8 mouse cellular contexts compared by ENCODE assay signal in genomic region chr14:88469361-88469760, GRCm38 (mm10). TPM values are rescaled to one million over a fixed set of nuclear protein-coding genes. Genes with fewer than 3 reads are reported as not detected.
DNase-seq lines count a peak whose midpoint lies in the region; ATAC-seq and TF ChIP-seq lines count a peak whose summit lies in the region.

No protein-coding gene starts in this region.

- H3K4me3 ChIP-seq in liver, postnatal 0 days (ENCODE audit: low read depth, low read length): no peak overlapping the region
- peak overlapping the region; percentile 39 for H3K4me3 ChIP-seq in stomach, postnatal 0 days (ENCODE audit: low read depth, low read length)

- no peak overlapping the region for H3K9ac ChIP-seq in liver, postnatal 0 days (replicated peaks)
- H3K9ac ChIP-seq in stomach, postnatal 0 days (ENCODE audit: low read length): no peak overlapping the region

- H3K27ac ChIP-seq in liver, postnatal 0 days (ENCODE audit: low read depth): no peak overlapping the region
- H3K27ac ChIP-seq in stomach, postnatal 0 days (replicated peaks): no peak overlapping the region

- ATAC-seq in liver, postnatal 0 days: no peak
- peak; percentile 53; the same call in 1 of the 2 replicates for ATAC-seq in stomach, postnatal 0 days (ENCODE audit: low FRiP score, low TSS enrichment)

- 6% methylated on average over 18 of the region's 18 CpGs for WGBS in liver, postnatal 0 days (ENCODE audit: insufficient replicate concordance)
- WGBS in stomach, postnatal 0 days: 2% methylated on average over 18 of the region's 18 CpGs

- no peak for TF ChIP-seq EP300 in liver, postnatal 0 days (IDR thresholded peaks at IDR 0.05; ENCODE audit: low read depth)
- TF ChIP-seq EP300 in stomach, postnatal 0 days (optimal IDR thresholded peaks at IDR 0.05): no peak

- no peak for TF ChIP-seq CTCF in liver, postnatal 0 days (IDR thresholded peaks at IDR 0.05; ENCODE audit: low read depth)
- no peak for TF ChIP-seq CTCF in stomach, postnatal 0 days (IDR thresholded peaks at IDR 0.05; ENCODE audit: low read depth)

- H3K27me3 ChIP-seq in liver, postnatal 0 days (ENCODE audit: insufficient read depth, low read length): 0 out of 2 replicates have a peak, but pooled peaks cover 2% of the 10 kb centered on the region
- H3K27me3 ChIP-seq in stomach, postnatal 0 days (ENCODE audit: control insufficient read depth, insufficient read depth, low read length): no peaks in the 10 kb centered on the region

- H3K4me2 ChIP-seq in liver, postnatal 0 days (ENCODE audit: low read depth, low read length): 0 out of 2 replicates have a peak overlapping the region, but pooled peaks have one; percentile 22
- H3K4me2 ChIP-seq in stomach, postnatal 0 days (replicated peaks; ENCODE audit: low read depth): peak overlapping the region; percentile 64

- no peaks in the 10 kb centered on the region for H3K9me3 ChIP-seq in liver, postnatal 0 days (ENCODE audit: low read length)
- H3K9me3 ChIP-seq in stomach, postnatal 0 days (ENCODE audit: control insufficient read depth, low read length): no peaks in the 10 kb centered on the region

- no peaks in the 10 kb centered on the region for H3K36me3 ChIP-seq in liver, postnatal 0 days (replicated peaks; ENCODE audit: insufficient read depth, low read length)
- H3K36me3 ChIP-seq in stomach, postnatal 0 days (ENCODE audit: control insufficient read depth, insufficient read depth, low read length): no peaks in the 10 kb centered on the region

- peaks cover 2% of the 10 kb centered on the region; the same call in 1 of the 2 replicates for H3K4me1 ChIP-seq in liver, postnatal 0 days (ENCODE audit: insufficient read depth)
- H3K4me1 ChIP-seq in stomach, postnatal 0 days (replicated peaks; ENCODE audit: control insufficient read depth, insufficient read depth): no peaks in the 10 kb centered on the region

- DNase-seq in kidney, postnatal 10 days: peak; percentile 5
- DNase-seq in kidney, adult 18-20 months: no peak
- peak; percentile 37 for DNase-seq in embryo, embryonic 9.5 days (ENCODE audit: extremely low spot score)
- DNase-seq in heart, postnatal 4 days: peak; percentile 19
- no peak for DNase-seq in liver, postnatal 0 days
- DNase-seq in stomach, postnatal 0 days (ENCODE audit: low spot score): no peak
- no peak for DNase-seq in cerebellum, postnatal 36 days
- no peak for DNase-seq in urinary bladder, postnatal 14 days (ENCODE audit: low spot score)

RNA-seq across cellular contexts. Expression of gene Pcdh20, which starts 1.8 kb away (rescaled TPM):
- total RNA-seq in heart, postnatal 4 days (2021): 1 to 10 TPM in 1 of 2 experiments, under 1 TPM in 1; 0.86 to 1.3 TPM
- 0.04 and 0.11 TPM in 2 replicates for polyA plus RNA-seq in liver, postnatal 0 days (2015; fragmentation: Nextera tagmentation; extraction: Ambion mirVana)
- 1.1 and 1.3 TPM in 2 replicates for polyA plus RNA-seq in stomach, postnatal 0 days (2015; fragmentation: Nextera tagmentation; extraction: Ambion mirVana)

Comparison
In these comparisons a context has a peak if more than half of its experiments do, and no peak if none do; other contexts are left out.
1. DNase-seq: peak in kidney, postnatal 10 days (single experiment), embryo, embryonic 9.5 days (single experiment) and heart, postnatal 4 days (single experiment); none in kidney, adult 18-20 months (single experiment), liver, postnatal 0 days (single experiment), stomach, postnatal 0 days (single experiment), cerebellum, postnatal 36 days (0 of 2) and urinary bladder, postnatal 14 days (single experiment).